Mouse (Mus musculus) midbrain, postnatal 0 days (tissue): ENCODE measurements around the gene Pmpca. TPM values are rescaled to one million over a fixed set of nuclear protein-coding genes. Genes with fewer than 3 reads are reported as not detected.

Experiments
- ATAC-seq: fragments of 200-750 bp; cut with Nextera tagmentation; 2 replicates; pipeline ENCODE4 v1.8.0; 2017; ENCODE audit warnings: moderate number of reproducible peaks, mild to moderate bottlenecking, moderate TSS enrichment, moderate library complexity; ENCODE audit not compliant: low FRiP score
- DNase-seq: peaks from one replicate; pipeline ENCODE4 v3.0.0-alpha.2; 2015; ENCODE audit warnings: low spot score
- H3K27ac ChIP-seq: fragments of 300-500 bp; sonication (generic); 2 replicates; pipeline ENCODE4 v1.5.1; 2014; ENCODE audit warnings: low read depth, mild to moderate bottlenecking, low read length, mixed read lengths
- H3K27me3 ChIP-seq: fragments of 300-500 bp; sonication (generic); 2 replicates; pipeline ENCODE4 v1.6.1; 2014; ENCODE audit warnings: low read length, control low read depth, mixed read lengths; ENCODE audit not compliant: insufficient read depth
- H3K36me3 ChIP-seq: fragments of 300-500 bp; sonication (generic); 2 replicates; pipeline ENCODE4 v1.6.1; 2014; ENCODE audit warnings: low read length, control low read depth, mixed read lengths; ENCODE audit not compliant: insufficient read depth
- H3K4me1 ChIP-seq: fragments of 300-500 bp; sonication (generic); 2 replicates; pipeline ENCODE4 v1.6.1; 2014; ENCODE audit warnings: mild to moderate bottlenecking, control low read depth, antibody characterized with exemption, low read length, mixed read lengths; ENCODE audit not compliant: insufficient read depth
- H3K4me2 ChIP-seq: fragments of 300-500 bp; sonication (generic); 2 replicates; pipeline ENCODE4 v1.6.1; 2014; ENCODE audit warnings: low read depth, mild to moderate bottlenecking, low read length, mixed read lengths; ENCODE audit not compliant: poor library complexity, severe bottlenecking
- H3K4me3 ChIP-seq: fragments of 300-500 bp; sonication (generic); 2 replicates; pipeline ENCODE4 v1.5.1; 2014; ENCODE audit warnings: low read depth, mild to moderate bottlenecking, low read length, moderate library complexity
- H3K9ac ChIP-seq: fragments of 300-500 bp; sonication (generic); replicated peaks from 2 replicates; pipeline ENCODE4 v1.6.1; 2014; ENCODE audit warnings: mild to moderate bottlenecking, low read length, moderate library complexity, mixed read lengths; ENCODE audit not compliant: poor library complexity, severe bottlenecking
- H3K9me3 ChIP-seq: fragments of 300-500 bp; sonication (generic); 2 replicates; pipeline ENCODE4 v1.6.1; 2016; ENCODE audit warnings: low read length, control low read depth
- CTCF ChIP-seq: IDR thresholded peaks from 2 replicates; pipeline ENCODE4 v1.5.1; 2016; ENCODE audit warnings: antibody characterized with exemption, mild to moderate bottlenecking
- WGBS: fragments of 180-500 bp; shearing (Covaris S2); extraction: QIAGEN DNeasy Blood & Tissue Kit; methylation state at CpG from one replicate; pipeline ENCODE4 v1.1.7; 2014; 5-methylcytosine and 5-hydroxymethylcytosine counted together
- polyA plus RNA-seq: library from polyadenylated mRNA; unstranded; fragments of >200 nt; fragmentation: Nextera tagmentation; extraction: Ambion mirVana; gene quantifications from 2 replicates; pipeline ENCODE4 v1.2.1, GENCODE M21; 2015
- total RNA-seq: library from RNA; depleted of rRNA; stranded (reverse); fragments of >200 nt; gene quantifications from 2 replicates; pipeline ENCODE4 v1.2.3, GENCODE M21; 2014

The Pmpca gene
- total and polyA plus RNA-seq, 2 experiments from 2014 or later, result 64.8 to 85.1 TPM

- no peak overlapping the region for H3K4me2 ChIP-seq
- 65% methylated on average over 5 of the region's 5 CpGs for WGBS
- peaks cover 36% of the 10 kb centered on the region for H3K36me3 ChIP-seq
- H3K27me3 ChIP-seq, result no peaks in the 10 kb centered on the region
- H3K9ac ChIP-seq, result no peak overlapping the region
- no peak overlapping the region for H3K27ac ChIP-seq
- ATAC-seq (no peak), DNase-seq (no peak)
- no peak overlapping the region for H3K4me3 ChIP-seq
- peaks cover 25% of the 10 kb centered on the region for H3K4me1 ChIP-seq
- no peaks in the 10 kb centered on the region for H3K9me3 ChIP-seq
- peak; percentile 37 for TF ChIP-seq CTCF
These were observed 21.0 kb downstream of the Pmpca start for GRCm38 (mm10) chr2:26410091-26410490.

GRCm38 (mm10) chr2:26410931-26411411 lies 21.8 kb downstream of the Pmpca start:
- no peak for TF ChIP-seq CTCF
- no peak overlapping the region for H3K27ac ChIP-seq

GRCm38 (mm10) chr2:26417066-26417465 lies 27.9 kb downstream of the Pmpca start:
- Histone ChIP-seq H3K36me3 (peaks cover 73% of the 10 kb centered on the region), H3K27me3 (no peaks in the 10 kb centered on the region), H3K27ac (no peak overlapping the region), H3K4me1 (no peaks in the 10 kb centered on the region), H3K4me3 (no peak overlapping the region), H3K9ac (no peak overlapping the region), H3K9me3 (no peaks in the 10 kb centered on the region), H3K4me2 (no peak overlapping the region)
- ATAC-seq (no peak), DNase-seq (no peak)
- TF ChIP-seq CTCF, result no peak

More at GRCm38 (mm10) chr2:26410931-26411411, 21.8 kb downstream of the Pmpca start:
- Histone ChIP-seq H3K9ac (no peak overlapping the region), H3K27me3 (no peaks in the 10 kb centered on the region), H3K4me1 (peaks cover 22% of the 10 kb centered on the region), H3K4me2 (no peak overlapping the region), H3K36me3 (peaks cover 45% of the 10 kb centered on the region), H3K4me3 (no peak overlapping the region), H3K9me3 (no peaks in the 10 kb centered on the region)
- ATAC-seq (no peak), DNase-seq (peak; percentile 37)
- WGBS, result 75% methylated on average over 5 of the region's 5 CpGs

- Histone ChIP-seq H3K36me3 (peaks cover 76% of the 10 kb centered on the region), H3K27ac (no peak overlapping the region), H3K9ac (no peak overlapping the region), H3K4me2 (no peak overlapping the region), H3K4me3 (no peak overlapping the region), H3K4me1 (no peaks in the 10 kb centered on the region), H3K9me3 (no peaks in the 10 kb centered on the region), H3K27me3 (no peaks in the 10 kb centered on the region)
- WGBS, result 94% methylated on average over 1 of the region's 1 CpGs
- DNase-seq (no peak), ATAC-seq (no peak)
- no peak for TF ChIP-seq CTCF
These were observed 29.0 kb downstream of the Pmpca start for GRCm38 (mm10) chr2:26418120-26418519.

- no peaks in the 10 kb centered on the region for H3K9me3 ChIP-seq
- no peak for TF ChIP-seq CTCF
- no peaks in the 10 kb centered on the region for H3K4me1 ChIP-seq
- peaks cover 82% of the 10 kb centered on the region for H3K36me3 ChIP-seq
- DNase-seq (no peak), ATAC-seq (no peak)
- no peak overlapping the region for H3K4me3 ChIP-seq
- no peak overlapping the region for H3K27ac ChIP-seq
- WGBS, result 94% methylated on average over 2 of the region's 2 CpGs
- H3K27me3 ChIP-seq, result no peaks in the 10 kb centered on the region
- H3K9ac ChIP-seq, result no peak overlapping the region
- no peak overlapping the region for H3K4me2 ChIP-seq
These were observed 32.8 kb downstream of the Pmpca start for GRCm38 (mm10) chr2:26421969-26422368.

GRCm38 (mm10) chr2:26423086-26423485 lies 33.9 kb downstream of the Pmpca start:
- H3K4me2 ChIP-seq, result no peak overlapping the region
- DNase-seq, result no peak
- peaks cover 87% of the 10 kb centered on the region for H3K36me3 ChIP-seq
- TF ChIP-seq CTCF, result no peak
- H3K27me3 ChIP-seq, result no peaks in the 10 kb centered on the region
- 100% methylated on average over 1 of the region's 1 CpGs for WGBS
- H3K4me1 ChIP-seq, result no peaks in the 10 kb centered on the region
- no peak overlapping the region for H3K27ac ChIP-seq
- H3K4me3 ChIP-seq, result no peak overlapping the region
- H3K9ac ChIP-seq, result no peak overlapping the region
- H3K9me3 ChIP-seq, result no peaks in the 10 kb centered on the region
- no peak for ATAC-seq
